Mouse (Mus musculus) fibroblast of lung, adult 2 months (primary cell): ENCODE data around the gene Capn5.

Source experiments
- DNase-seq: peaks from one replicate; pipeline ENCODE4 v3.0.0-alpha.2; 2011; ENCODE audit warnings: low read depth

The Capn5 gene

GRCm38 (mm10) chr7:98148721-98149407 lies 29.2 kb downstream of the Capn5 start:
- no peak for DNase-seq

DNA sequence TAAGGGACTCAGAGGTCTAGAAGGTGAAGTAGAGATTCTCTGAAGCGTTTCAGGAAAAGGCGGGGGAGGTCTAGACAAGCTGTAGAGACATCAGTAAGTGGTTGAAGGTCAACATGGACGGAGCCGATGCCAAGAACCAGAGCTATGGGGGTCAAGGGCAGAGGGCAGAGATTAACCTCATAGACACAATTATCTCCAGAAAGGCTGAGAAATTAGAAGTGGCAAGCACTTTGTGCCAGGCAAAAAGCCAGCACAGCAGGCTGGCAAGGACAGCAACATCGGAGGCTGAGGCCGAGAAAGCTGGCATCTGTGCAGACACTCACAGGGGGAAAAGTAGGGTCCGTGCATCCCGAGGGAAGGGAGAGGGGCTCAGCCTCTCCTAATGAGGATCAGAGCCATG lies 30.3 kb downstream of the Capn5 start:
- DNase-seq, result no peak

DNA sequence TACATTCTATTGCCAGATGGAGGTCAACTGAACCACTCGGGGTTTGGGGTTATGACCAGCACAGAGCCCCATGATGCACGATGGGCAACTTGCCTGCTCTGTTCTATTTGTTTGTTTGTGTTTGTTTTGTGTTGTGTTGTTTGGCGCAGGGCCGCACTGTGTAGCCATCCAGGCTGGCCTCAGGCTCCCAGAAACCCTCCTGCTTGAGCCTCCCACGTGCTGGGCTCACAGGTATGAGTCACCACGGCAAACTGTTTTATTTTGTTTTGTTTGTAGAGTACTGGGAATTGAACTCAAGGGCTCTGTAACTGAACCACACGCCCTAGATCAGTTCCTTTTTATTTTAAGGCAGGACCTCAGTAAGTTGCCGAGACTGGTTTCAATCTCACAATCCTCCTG lies 31.6 kb downstream of the Capn5 start:
- DNase-seq, result peak; percentile 46

DNA sequence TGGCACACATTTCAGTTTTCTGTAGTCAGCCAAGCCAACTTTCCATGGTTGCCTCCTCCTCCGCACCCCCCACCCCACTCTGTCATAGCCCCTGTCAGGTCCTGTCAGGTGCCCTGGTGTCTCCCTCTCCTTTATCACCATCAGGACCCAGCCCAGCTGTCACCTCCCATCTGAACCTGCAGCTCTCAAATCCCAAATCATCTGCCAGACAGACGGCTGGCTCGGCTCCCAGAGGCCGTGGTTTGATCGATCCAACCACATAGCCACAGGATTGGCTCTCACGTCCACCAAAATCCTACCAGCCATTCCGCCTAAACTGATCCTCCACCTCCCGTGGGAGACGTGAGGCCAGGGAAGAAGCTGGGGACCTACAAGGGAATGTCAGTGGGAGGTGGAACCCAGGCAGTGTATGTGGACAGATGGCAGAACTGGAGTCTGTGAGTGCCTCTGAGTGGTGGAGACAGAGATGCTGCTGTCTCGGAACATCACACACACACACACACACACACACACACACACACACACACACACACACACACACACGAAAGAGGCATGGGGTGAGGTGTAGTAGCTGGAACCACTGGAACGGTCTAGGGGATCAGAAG lies 32.1 kb downstream of the Capn5 start:
- peak; percentile 46 for DNase-seq

DNA sequence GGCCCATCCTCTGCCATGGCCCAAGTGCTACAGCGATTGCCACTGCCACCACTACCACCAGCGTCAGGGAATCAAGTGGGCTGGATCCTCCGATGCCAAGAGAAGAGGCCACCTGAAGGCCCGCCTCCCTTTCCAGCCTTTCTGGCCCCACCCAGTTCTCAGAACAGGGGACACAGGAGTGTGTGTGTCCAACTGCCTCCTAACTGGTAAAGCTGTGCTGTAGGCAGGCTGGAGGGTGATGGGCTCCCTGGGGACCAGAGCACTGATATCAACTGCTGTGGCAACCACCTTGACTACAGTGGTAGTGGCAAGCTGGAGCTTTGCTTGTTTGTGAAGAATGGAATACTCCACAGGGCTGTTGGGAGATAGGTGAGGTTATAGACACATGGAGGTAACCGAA lies 32.7 kb downstream of the Capn5 start, which contains the start of gene Omp:
Omp (minus strand) TSS at position 101 of the 400 bp plus-strand sequence.
- no peak for DNase-seq

- DNase-seq, result no peak
These were observed 35.4 kb downstream of the Capn5 start for GRCm38 (mm10) chr7:98142648-98143047.

DNA sequence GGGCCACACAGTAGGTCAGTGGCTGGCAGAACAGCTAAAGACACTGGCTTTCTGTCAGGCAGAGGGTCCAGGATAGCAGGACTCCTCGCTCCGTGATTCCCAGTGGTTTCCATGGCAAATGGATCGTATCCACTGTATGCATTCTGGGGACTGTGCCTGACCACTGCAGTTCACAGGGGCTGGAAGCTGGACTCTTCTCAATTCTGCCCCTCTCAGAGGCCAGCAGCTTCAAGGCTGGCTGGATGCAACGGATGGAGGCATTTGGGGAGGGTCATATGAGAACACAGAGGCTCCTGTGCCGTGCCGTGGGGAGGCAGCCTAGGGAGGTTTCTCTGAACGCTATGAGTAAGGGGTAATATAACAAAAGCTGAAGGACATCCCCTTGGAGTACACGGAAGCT lies 35.8 kb downstream of the Capn5 start:
- DNase-seq, result no peak

GRCm38 (mm10) chr7:98141206-98141605 lies 36.9 kb downstream of the Capn5 start:
- DNase-seq, result no peak

DNA sequence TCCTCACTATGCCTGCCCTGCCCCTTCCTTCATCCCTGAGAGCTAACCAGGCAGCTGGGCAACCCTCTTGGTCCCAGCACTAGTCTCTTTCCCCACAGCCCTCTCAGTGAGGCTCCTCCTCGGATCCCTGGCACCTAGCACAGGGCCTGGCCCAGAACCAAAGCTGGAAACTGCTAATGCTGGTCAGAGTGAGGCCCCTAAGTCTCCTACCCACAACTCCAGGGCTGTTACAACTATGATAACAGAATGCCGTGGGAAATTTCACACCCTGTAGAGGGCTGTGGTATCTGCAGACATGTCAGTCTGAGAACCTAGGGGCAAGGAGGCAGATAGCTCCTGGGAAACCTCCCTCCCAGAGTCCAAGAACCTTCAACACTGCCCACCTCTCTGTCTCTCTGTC lies 37.5 kb downstream of the Capn5 start:
- DNase-seq, result no peak

DNA sequence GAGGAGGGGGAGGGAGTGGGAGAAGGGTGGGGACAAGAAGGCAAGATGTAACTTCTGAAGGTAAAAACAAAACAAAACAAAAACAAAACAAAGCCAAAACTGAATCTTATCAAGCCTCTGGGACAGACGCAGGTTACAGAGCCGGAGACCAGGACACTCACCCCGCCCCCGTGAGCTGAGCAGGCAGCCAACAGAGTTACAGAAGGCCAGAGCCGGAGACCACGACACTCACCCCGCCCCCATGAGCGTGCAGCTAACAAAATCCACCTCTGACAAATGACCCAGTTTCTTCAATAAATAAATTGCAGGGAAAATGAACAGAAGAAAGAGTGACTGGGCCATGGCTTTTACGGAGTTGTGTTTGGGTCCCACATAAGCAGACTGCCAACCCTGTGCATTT lies 38.9 kb downstream of the Capn5 start:
- no peak for DNase-seq

GRCm38 (mm10) chr7:98137995-98138394 lies 40.1 kb downstream of the Capn5 start:
- DNase-seq, result no peak

GRCm38 (mm10) chr7:98137583-98137982 lies 40.5 kb downstream of the Capn5 start:
- DNase-seq, result no peak

DNA sequence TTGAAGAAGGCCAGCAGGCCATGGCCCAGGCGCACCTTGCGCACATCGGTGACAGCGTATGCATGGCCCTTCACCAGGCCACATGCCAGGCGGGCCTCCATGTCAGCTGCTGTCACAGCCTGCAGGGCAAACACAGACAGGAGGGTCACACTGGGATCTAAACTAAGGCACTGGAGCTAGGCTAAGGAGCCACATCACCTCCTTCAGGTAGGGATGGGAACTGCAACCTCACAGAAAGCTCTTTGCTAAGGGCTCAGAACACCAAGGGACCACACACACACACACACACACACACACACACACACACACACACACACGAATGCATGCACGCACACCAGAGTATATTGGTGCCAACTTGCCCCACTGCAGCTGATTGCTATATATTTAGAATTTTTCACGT lies 46.3 kb downstream of the Capn5 start:
- no peak for DNase-seq

- no peak for DNase-seq
These were observed 52.6 kb downstream of the Capn5 start for GRCm38 (mm10) chr7:98125473-98125872.

- DNase-seq, result no peak
These were observed 53.4 kb downstream of the Capn5 start for GRCm38 (mm10) chr7:98124701-98125100.

DNA sequence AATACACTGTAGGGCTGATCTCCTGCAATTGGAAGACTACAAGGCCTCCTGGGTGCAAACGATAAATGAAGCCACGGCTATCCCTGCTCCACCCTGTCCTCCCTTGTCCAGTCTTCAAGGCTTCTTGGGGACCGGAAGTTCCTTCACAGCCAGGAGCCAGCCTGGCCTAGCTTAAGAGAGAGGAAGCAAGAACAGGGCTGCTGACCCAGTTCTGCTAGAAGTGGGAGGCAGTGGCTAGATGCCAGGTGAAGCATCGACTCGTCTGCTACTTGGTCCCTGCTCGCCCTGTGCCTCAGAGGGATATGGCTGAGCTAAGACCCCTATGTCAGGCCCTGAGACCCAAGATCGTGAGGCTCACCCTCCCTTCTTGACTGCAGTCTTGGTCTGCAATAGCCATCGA lies 56.4 kb downstream of the Capn5 start:
- DNase-seq, result no peak

GRCm38 (mm10) chr7:98121241-98121640 lies 56.8 kb downstream of the Capn5 start:
- DNase-seq, result no peak

- no peak for DNase-seq
These were observed 57.7 kb downstream of the Capn5 start for GRCm38 (mm10) chr7:98120325-98120724.

- no peak for DNase-seq
These were observed 58.2 kb downstream of the Capn5 start for GRCm38 (mm10) chr7:98119961-98120232.

DNA sequence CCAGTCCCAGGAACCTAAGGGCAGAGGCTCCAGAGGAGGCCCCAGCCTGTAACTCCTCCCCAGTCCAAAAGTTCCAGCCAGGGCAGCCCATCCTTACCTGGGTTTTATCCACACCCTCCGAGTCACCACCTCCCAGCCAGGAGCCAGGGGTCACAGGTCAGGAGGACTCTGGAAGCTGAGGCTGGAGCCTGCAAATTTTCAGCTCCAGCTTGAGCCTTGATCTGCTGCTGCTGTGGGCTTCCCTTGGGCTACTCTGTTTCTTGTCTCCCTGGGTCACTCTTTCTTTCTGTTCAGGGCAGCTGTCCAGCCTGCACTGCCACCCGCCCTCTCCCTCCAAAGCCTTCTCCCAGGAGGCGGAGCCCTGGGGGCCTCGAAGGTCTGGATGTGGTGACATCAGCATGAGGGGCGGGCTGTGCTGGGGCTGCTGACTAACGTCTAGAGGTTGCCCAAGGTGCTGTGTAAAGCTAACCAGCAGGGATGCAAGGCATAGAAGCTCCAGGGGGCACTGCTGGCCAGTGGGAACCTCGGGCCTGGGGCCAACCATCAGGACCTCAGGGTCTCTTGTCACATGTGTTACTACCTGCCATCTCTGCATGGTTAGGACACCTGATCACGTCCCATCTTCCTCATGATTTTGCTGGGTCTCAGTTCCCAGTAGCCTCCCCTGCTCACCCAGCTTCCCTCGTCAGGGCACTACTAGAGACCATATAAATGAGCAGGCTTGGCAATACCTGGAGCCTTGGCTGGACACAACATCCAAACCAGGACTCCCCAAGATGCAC lies 58.7 kb downstream of the Capn5 start, which contains the start of gene Myo7a:
Myo7a (minus strand) TSS at position 346 of the 782 bp plus-strand sequence.
- DNase-seq, result peak; percentile 83

GRCm38 (mm10) chr7:98117012-98117660 lies 60.9 kb downstream of the Capn5 start:
- peak; percentile 97 for DNase-seq

DNA sequence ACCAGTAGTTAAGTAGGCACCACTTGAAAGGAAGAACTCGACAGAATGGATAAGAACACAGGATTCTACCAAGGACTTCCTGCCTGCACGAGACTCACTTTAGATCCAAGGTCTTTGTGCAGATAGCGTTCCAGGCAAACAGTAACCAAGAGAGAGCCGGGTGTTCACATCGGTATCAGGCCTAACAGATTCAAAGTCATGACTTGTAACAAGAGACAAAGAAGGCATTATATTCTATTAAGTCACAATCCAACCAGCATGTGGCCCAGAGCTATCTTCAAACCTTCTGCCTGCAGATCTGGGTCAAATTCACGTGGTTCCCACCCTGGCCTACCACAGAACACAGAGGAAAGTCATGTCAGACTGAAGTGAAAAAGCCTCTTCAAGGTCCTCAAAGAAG lies 63.4 kb downstream of the Capn5 start:
- no peak for DNase-seq

DNA sequence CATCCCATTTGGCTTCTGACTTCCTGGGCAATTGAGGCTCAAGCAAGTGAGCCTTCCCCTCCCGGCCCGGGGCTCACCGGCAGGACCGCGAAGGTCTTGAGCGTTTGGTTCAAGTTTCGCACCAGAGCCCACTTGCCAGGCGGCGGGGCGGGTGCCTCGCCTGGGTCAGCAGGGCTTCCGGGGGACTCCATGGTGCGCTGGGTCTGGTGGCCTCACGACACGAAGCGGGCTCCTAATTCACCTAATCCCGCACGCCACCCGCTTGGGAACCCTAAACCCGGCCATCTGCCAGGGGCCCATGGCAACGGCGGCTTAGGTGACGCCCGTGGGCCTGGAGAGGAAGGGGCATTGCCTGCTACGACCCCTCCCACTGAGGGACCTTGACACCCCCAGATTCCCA lies 66.8 kb downstream of the Capn5 start:
- DNase-seq, result no peak
